Mouse (Mus musculus): ENCODE results near the gene Gng11.

Gng11 gene

DNA sequence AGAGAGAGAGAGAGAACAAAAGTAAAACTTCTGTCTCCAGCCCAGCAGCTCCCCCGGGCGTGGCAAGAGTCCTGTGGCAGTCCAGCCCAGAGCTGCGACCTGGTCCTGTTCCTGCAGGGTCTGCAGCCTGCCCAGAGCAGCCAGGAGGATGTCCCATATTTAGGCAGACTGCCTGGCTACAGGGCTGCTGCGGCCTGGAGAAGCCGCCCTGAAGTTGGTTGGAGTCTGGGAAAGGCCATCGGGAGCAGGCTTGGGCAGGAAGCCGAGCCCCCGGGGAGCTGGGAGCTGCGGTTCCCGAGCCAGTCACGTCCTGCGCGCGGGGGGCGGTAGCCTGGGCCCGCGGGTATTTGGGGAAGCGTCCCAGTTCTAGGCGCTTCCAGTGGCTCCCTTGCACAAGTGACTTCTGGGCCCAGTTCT is at the start of gene Gng11:
TSS of gene Gng11 (plus strand) at position 15 of the 417 bp plus-strand sequence.
- DNase-seq (ENCODE audit: low spot score in 2 of 2): peak in 1 of 2 experiments; percentile 39

DNA sequence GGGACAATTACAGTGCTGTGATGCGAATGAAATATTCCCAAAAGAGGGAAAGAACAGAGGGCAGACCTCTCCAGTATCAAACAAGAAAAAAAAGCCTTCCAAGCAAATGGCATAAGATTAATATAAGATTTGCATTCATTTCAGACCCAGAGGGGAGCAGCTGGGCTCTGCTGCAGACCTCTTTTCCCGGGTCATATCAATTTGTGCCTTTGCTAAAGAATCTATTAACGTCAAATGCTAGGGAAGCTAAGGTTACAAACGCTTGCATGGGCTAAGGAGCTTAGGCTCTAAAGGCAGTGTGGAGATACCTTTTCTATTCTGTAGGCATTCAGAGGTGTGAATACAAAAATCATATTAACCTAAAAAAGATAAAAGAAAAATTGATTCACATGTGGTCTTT is 48.7 kb upstream of the Gng11 start:
- DNase-seq (ENCODE audit: low spot score in 2 of 2): no peak

DNA sequence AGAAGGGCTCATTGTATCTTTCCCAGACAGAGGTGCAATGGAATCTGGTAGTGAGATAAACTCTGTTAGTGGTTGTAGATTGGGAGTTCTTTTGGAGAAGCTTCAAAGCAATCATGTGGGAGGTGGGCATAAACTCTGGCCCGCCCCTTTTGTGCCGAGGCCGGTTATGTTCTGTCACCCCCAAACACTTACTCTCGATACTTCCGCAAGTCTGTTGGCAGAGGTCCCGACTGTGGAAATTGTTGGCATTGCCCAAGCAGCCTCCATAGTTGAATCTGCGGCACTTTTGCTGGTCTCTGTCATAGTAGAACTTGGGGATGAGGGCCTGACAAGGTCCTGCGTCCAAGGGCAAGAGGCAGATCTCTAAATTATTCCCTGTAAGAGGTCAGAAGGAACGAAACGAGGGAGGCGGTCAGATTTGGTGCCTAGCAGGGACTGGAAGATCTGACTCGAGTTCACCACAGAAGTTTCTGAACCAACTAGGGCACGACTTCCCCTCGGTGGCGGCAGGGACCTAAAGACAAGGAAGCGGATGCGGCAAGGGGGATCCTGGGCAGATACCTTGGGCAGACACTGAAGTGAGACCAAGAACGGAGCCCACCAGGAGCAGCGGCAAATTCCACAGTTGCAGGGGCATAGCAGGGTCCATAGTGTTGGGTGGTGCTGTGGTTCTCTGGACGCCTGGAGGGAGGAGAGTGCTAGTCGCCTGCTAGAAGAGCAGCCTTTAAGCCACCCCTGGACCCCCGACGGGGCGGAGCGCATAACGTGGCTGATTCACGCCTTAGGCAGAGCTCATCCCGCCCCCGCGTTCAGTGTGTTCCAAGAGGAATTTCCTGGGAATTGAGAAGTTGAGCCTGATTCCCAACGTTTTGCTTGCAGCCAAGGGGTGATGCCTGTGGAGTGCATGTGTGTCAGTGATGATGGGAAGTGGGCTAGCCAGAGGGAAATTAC is 35.8 kb upstream of the Gng11 start:
- DNase-seq (ENCODE audit: low spot score in 2 of 2): no peak

- DNase-seq (ENCODE audit: low spot score in 2 of 2): no peak
These were observed 30.0 kb upstream of the Gng11 start for GRCm38 (mm10) chr6:3973679-3974078.

- no peak for DNase-seq (ENCODE audit: low spot score in 2 of 2)
These were observed 20.9 kb upstream of the Gng11 start for GRCm38 (mm10) chr6:3982661-3983284.

- no peak for DNase-seq (ENCODE audit: low spot score in 2 of 2)
These were observed 15.0 kb upstream of the Gng11 start, which contains the start of gene Tfpi2 for GRCm38 (mm10) chr6:3988750-3989149. Gene Tfpi2, minus strand, starts transcription at chr6:3988919.

DNA sequence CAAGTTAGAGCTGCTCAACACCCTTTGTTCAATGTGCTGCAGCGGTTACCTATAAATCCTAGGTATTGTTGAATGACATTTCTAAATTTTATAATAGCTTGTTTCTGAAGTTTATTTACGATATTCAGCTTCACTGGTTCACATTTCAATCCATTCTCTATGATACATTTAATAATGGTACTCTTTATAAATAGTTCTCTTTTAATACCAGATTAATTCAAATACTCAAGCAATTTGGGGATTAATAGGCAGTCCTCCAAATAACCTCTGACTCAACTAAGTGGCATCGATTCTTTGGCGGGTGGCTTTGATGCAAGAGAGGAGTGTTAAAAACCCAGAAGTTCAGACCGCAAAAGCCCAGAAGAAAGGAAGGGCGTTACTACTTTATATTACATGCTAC is 10.2 kb upstream of the Gng11 start, which contains the start of gene Gngt1:
TSS of gene Gngt1 (plus strand) at position 301 of the 400 bp plus-strand sequence.
- DNase-seq (ENCODE audit: low spot score in 2 of 2): no peak

DNA sequence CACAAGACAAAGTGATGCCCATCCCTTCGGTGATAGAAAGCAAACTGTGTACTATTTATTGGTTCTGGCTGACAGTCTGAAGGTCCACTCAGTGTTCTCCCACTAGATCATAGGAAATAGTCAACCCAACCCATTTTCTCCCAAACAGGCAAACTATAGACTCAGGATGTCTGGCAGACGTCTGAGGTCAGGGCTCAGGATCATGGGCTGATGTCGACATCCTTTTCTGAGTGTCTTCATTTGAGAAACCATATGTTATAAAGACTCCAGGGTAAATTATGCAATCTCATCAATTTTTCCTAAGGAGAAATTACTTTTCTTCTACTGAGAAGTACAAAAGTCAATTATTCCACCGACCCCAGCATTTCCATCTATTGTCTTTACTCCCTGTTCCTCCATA is 5.6 kb upstream of the Gng11 start:
- no peak for DNase-seq (ENCODE audit: low spot score in 2 of 2)

DNA sequence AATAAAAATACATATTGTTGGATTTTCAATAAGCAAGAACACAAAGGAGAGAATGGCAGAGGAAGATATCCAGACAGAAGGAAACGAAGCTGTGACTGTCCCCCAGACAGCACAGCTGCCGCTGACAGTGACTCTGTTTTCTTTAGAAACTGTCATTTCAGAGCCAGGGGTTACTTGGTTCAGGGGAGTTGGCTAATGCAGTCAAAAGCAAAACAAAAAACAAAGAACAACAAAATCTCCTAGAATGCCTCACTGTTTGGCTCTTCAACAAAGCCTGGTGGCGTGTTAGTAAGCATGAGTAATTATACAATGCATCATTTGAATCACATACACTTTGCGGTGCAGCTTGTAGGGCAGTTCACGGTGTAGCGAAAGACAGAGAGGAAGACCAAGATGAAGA is 4.4 kb upstream of the Gng11 start:
- no peak for DNase-seq (ENCODE audit: low spot score in 2 of 2)

DNA sequence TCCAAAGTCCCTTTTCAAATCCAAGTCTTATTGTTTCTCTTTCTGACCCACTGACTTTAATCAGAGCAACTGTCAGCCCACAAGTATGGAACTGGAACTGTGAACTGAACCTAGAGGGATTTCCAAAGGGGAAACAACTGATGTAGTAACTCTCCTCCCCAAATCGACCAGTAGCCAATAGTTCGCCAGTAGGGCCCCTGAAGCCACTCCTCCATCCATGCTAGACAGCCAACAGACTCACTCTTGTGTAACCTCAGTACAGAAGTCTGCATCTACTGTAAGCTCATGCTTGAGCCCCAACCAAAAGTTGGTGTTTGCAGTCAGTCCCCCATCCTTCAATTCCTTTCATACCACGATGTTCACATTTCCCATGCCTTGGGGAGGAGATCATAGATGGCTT is 3.0 kb upstream of the Gng11 start:
- no peak for DNase-seq (ENCODE audit: low spot score in 2 of 2)

GRCm38 (mm10) chr6:4003445-4003844 is 259 bp upstream of the Gng11 start:
- DNase-seq (ENCODE audit: low spot score in 2 of 2): no peak

- no peak for DNase-seq (ENCODE audit: low spot score in 2 of 2)
These were observed 1.1 kb downstream of the Gng11 start for GRCm38 (mm10) chr6:4004808-4005207.

DNA sequence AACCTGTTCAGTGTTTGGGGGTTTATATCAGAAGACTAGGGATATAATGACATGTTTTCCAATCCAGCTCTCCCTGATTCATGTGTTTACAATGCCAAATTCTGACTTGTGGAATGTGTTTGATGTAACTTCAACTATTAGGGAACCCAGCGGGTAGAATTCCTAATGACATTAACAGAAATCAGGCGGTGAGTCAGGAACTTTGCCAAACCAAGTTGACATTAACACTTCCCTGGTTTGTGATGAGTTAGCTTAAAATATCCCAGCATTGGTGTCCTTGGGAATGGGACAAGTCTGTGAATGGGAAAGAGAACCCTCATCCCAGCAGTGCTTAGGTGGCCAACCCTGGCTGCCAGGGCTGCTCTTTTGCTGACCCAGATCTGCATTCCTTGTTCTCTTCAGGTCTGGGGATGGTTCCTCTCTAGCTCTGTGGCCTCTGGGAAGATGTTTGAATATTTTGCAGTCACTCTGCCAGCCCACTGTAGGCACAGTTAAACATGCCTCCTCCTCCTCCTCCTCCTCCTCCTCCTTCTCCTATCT is 4.9 kb downstream of the Gng11 start:
- no peak for DNase-seq (ENCODE audit: low spot score in 2 of 2)

GRCm38 (mm10) chr6:4009548-4009947 is 5.8 kb downstream of the Gng11 start:
- no peak for DNase-seq (ENCODE audit: low spot score in 2 of 2)

DNA sequence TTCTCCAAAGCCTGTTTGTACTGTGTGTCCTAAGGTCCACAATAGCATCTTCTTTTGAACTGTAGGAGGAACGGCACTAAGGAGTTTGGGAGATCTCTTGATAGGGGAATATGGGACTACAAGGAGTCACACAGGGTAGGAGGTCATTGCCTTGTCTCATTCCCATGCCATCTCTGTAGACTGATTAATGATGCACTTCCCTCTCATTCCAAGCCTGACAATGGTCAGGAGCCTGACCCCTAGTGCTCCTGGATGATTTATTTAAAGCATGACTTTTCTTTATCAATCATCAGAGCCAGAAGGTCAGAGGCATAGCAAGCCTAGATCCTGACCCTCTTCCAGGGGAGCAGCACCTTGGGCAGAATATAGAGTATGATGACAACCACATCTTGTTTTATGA is 18.9 kb downstream of the Gng11 start:
- DNase-seq (ENCODE audit: low spot score in 2 of 2): no peak

GRCm38 (mm10) chr6:4026367-4026766 is 22.7 kb downstream of the Gng11 start:
- DNase-seq (ENCODE audit: low spot score in 2 of 2): no peak

GRCm38 (mm10) chr6:4030956-4031355 is 27.3 kb downstream of the Gng11 start:
- no peak for DNase-seq (ENCODE audit: low spot score in 2 of 2)

- no peak for DNase-seq (ENCODE audit: low spot score in 2 of 2)
These were observed 38.1 kb downstream of the Gng11 start for GRCm38 (mm10) chr6:4041821-4042220.

DNA sequence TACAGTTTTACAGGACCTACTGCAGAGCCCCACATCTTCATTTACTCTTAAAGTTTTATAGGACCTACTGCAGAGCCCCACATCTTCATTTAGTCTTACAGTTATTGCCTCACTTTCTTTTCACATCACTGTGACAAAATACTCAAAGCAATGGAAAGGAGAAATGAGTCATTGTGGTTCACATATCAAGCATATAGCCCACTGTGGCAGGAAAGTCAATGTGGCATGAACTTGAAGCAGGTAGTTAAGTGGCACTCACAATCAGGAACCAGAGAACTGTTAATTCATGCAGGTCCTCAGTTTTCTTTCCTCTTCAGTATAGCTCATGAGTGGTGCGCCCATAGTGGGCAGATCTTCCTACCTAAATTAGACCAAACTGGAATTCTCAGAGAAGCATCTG is 43.5 kb downstream of the Gng11 start:
- DNase-seq (ENCODE audit: low spot score in 2 of 2): no peak

- DNase-seq (ENCODE audit: low spot score in 2 of 2): no peak
These were observed 49.1 kb downstream of the Gng11 start for GRCm38 (mm10) chr6:4052843-4053242.

DNA sequence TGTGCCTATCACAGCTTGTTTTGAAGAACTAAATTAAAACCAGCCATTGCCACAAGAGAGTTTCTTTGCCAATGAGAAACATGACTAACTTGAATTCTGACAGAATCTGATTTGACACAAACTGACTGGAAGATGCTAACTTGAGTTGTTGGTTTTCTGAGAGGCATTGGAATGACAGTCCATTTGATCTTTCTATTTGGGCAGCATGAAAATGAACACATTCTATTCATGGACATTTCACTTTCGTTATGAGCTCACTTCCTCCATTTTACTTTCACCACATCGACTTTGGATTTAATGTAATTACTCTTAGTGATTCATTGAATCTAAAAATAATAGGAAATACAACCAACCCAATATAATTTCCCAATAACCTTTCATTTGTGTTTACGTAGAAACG is 50.7 kb downstream of the Gng11 start:
- no peak for DNase-seq (ENCODE audit: low spot score in 2 of 2)
